Mouse (Mus musculus): ENCODE results near the gene Mcf2. TPM values are rescaled to one million over a fixed set of nuclear protein-coding genes. Genes with fewer than 3 reads are reported as not detected.
A peak's percentile ranks its signal among the peaks of the same experiment; 100 is the strongest.

Mcf2 gene
- total and polyA plus RNA-seq, 2 experiments from 2014 or later, result 2.9 to 3.2 TPM

DNA sequence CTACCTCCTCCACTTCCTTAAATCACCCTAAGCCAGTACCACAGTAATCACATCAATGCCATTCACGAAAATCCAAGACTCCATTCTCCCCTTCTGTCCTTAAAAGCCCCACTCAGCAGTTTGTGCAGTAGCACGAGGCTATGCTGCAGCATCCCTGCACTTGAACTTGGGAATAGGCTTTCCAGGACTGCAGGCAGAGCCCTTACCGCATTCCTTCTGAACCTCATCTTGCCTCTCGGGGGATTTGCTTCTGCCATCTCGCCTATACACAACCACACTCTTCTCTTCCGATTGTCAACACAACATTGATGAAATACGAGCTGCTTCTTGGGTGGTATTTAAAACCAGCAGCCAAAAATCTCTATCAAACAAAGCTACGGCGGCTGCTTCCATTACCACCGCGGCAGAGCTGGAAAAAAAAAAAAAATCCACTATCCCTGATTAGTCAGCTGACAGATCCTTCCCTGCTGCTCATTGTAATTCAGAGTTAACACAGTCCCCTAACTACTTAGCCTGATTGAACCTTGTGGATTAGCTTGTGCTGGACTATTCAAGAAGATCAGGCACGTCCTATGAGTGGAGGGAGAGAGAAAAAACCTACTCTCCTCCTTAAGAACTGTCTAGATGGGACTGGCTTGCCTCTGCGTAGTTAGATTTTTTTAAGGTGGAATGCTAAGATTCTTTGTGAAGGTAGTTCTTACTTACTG is 31.5 kb downstream of the Mcf2 start:
- 20% methylated on average over 13 of the region's 13 CpGs for WGBS
- peak overlapping the region; percentile 45 for H3K9ac ChIP-seq
- no peaks in the 10 kb centered on the region for H3K9me3 ChIP-seq (ENCODE audit: low read length)
- no peak for TF ChIP-seq CTCF (IDR thresholded peaks at IDR 0.05; ENCODE audit: low read depth)
- H3K4me3 ChIP-seq (ENCODE audit: low read depth, low read length), result peak overlapping the region; percentile 37
- H3K4me1 ChIP-seq (ENCODE audit: insufficient read depth), result no peaks in the 10 kb centered on the region
- H3K27me3 ChIP-seq (ENCODE audit: insufficient read depth, low read length), result no peaks in the 10 kb centered on the region
- DNase-seq (peak; percentile 66), ATAC-seq (peak; percentile 93)
- H3K36me3 ChIP-seq (ENCODE audit: insufficient read depth), result no peaks in the 10 kb centered on the region
- H3K4me2 ChIP-seq (ENCODE audit: low read depth), result peak overlapping the region; percentile 31
- peak overlapping the region; percentile 42 for H3K27ac ChIP-seq (ENCODE audit: low read depth, low read length)

DNA sequence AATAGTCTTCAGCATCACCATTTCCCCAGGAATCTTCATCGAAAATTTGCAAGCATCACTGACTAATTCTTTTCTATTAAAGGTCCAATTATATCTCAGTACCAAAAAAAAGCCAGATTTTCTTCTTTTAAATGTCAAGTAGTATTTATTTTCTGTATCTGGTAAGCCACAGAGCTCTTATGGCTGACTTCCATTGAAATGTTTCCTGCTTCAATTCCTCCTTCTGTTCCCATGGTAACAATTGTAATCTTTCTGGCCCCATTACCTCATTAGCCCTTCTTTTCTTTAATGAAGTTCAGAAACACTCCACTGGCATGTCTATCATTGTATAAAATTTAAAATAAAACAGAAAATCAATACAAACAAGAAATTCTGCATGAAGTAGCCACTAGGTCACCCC is 103.5 kb downstream of the Mcf2 start:
- Histone ChIP-seq H3K4me1 (ENCODE audit: insufficient read depth) (no peaks in the 10 kb centered on the region), H3K9me3 (ENCODE audit: low read length) (no peaks in the 10 kb centered on the region), H3K27me3 (ENCODE audit: insufficient read depth, low read length) (no peaks in the 10 kb centered on the region), H3K36me3 (ENCODE audit: insufficient read depth) (no peaks in the 10 kb centered on the region), H3K27ac (ENCODE audit: low read depth, low read length) (no peak overlapping the region), H3K4me2 (ENCODE audit: low read depth) (no peak overlapping the region), H3K4me3 (ENCODE audit: low read depth, low read length) (no peak overlapping the region), H3K9ac (no peak overlapping the region)
- DNase-seq (peak; percentile 4), ATAC-seq (no peak)
- TF ChIP-seq CTCF (IDR thresholded peaks at IDR 0.05; ENCODE audit: low read depth), result no peak
- WGBS, result 53% methylated on average over 1 of the region's 1 CpGs

- Histone ChIP-seq H3K27me3 (ENCODE audit: insufficient read depth, low read length) (no peaks in the 10 kb centered on the region), H3K9ac (no peak overlapping the region), H3K4me2 (ENCODE audit: low read depth) (no peak overlapping the region), H3K4me1 (ENCODE audit: insufficient read depth) (no peaks in the 10 kb centered on the region), H3K36me3 (ENCODE audit: insufficient read depth) (no peaks in the 10 kb centered on the region), H3K4me3 (ENCODE audit: low read depth, low read length) (no peak overlapping the region), H3K9me3 (ENCODE audit: low read length) (no peaks in the 10 kb centered on the region), H3K27ac (ENCODE audit: low read depth, low read length) (no peak overlapping the region)
- ATAC-seq (no peak), DNase-seq (no peak)
- WGBS, result 92% methylated on average over 9 of the region's 9 CpGs
- TF ChIP-seq CTCF (IDR thresholded peaks at IDR 0.05; ENCODE audit: low read depth), result no peak
Measured at GRCm38 (mm10) chrX:60055185-60055584, 123.7 kb downstream of the Mcf2 start.

GRCm38 (mm10) chrX:60054745-60055144 is 124.1 kb downstream of the Mcf2 start:
- whole genome bisulfite sequencing, result 100% methylated on average over 1 of the region's 1 CpGs
- H3K4me2 ChIP-seq (ENCODE audit: low read depth), result no peak overlapping the region
- no peak for ATAC-seq
- TF ChIP-seq CTCF (IDR thresholded peaks at IDR 0.05; ENCODE audit: low read depth), result no peak
- no peak overlapping the region for H3K4me3 ChIP-seq (ENCODE audit: low read depth, low read length)
- no peaks in the 10 kb centered on the region for H3K9me3 ChIP-seq (ENCODE audit: low read length)
- no peak overlapping the region for H3K27ac ChIP-seq (ENCODE audit: low read depth, low read length)
- no peaks in the 10 kb centered on the region for H3K36me3 ChIP-seq (ENCODE audit: insufficient read depth)
- no peaks in the 10 kb centered on the region for H3K27me3 ChIP-seq (ENCODE audit: insufficient read depth, low read length)
- DNase-seq, result no peak
- H3K4me1 ChIP-seq (ENCODE audit: insufficient read depth), result no peaks in the 10 kb centered on the region
- no peak overlapping the region for H3K9ac ChIP-seq

DNA sequence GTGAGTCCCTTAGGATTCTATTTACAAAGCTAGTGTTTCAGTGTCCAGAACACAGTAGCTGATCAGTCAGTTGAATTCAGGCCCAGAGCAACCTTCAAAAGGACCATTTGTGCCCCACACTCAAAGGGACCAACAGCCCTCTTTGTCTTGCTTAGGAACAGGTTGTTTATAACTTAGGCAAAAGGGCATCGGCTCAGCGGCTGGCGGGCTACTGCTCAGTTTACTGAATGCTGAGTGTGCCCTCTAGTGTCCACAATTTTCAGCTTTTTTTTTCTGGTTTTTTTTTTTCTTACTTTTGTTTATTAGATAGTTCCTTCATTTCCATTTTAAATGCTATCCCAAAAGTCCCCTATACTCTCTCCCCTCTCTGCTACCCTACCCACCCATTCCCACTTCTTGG is 152.2 kb downstream of the Mcf2 start:
- no peak for ATAC-seq
- no peak overlapping the region for H3K4me3 ChIP-seq (ENCODE audit: low read depth, low read length)
- no peaks in the 10 kb centered on the region for H3K27me3 ChIP-seq (ENCODE audit: insufficient read depth, low read length)
- no peak overlapping the region for H3K9ac ChIP-seq
- H3K9me3 ChIP-seq (ENCODE audit: low read length), result no peaks in the 10 kb centered on the region
- DNase-seq, result peak; percentile 59
- no peak overlapping the region for H3K4me2 ChIP-seq (ENCODE audit: low read depth)
- no peaks in the 10 kb centered on the region for H3K36me3 ChIP-seq (ENCODE audit: insufficient read depth)
- peak; percentile 59 for TF ChIP-seq CTCF (IDR thresholded peaks at IDR 0.05; ENCODE audit: low read depth)
- no peak overlapping the region for H3K27ac ChIP-seq (ENCODE audit: low read depth, low read length)
- 17% methylated on average over 3 of the region's 3 CpGs for WGBS
- no peaks in the 10 kb centered on the region for H3K4me1 ChIP-seq (ENCODE audit: insufficient read depth)

DNA sequence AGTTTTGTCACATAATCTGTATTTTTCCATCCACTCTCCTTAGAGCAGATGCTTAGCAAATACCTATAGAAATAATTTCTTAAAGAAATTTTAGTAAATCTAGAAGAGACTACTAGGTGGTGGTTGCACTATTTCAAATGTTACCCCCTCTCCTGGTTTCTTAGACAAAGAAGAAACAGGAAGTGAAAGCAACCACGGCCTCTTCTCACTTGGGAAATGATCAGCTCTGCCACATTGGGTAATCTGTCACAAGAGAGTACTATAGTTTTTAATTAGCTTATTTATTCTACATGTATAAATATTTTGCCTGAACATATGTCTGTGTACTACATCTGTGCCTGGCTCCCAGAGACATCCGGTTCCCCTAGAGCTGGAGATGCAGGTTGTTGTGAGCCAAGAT is 157.3 kb downstream of the Mcf2 start:
- Histone ChIP-seq H3K27ac (ENCODE audit: low read depth, low read length) (no peak overlapping the region), H3K9ac (no peak overlapping the region), H3K9me3 (ENCODE audit: low read length) (no peaks in the 10 kb centered on the region), H3K4me2 (ENCODE audit: low read depth) (no peak overlapping the region), H3K27me3 (ENCODE audit: insufficient read depth, low read length) (no peaks in the 10 kb centered on the region), H3K36me3 (ENCODE audit: insufficient read depth) (no peaks in the 10 kb centered on the region), H3K4me3 (ENCODE audit: low read depth, low read length) (no peak overlapping the region), H3K4me1 (ENCODE audit: insufficient read depth) (no peaks in the 10 kb centered on the region)
- no peak for TF ChIP-seq CTCF (IDR thresholded peaks at IDR 0.05; ENCODE audit: low read depth)
- no peak for ATAC-seq
- DNase-seq, result no peak
- 67% methylated on average over 2 of the region's 2 CpGs for WGBS

- Histone ChIP-seq H3K4me2 (ENCODE audit: low read depth) (no peak overlapping the region), H3K9me3 (ENCODE audit: low read length) (no peaks in the 10 kb centered on the region), H3K4me1 (ENCODE audit: insufficient read depth) (no peaks in the 10 kb centered on the region), H3K9ac (no peak overlapping the region), H3K27ac (ENCODE audit: low read depth, low read length) (no peak overlapping the region), H3K4me3 (ENCODE audit: low read depth, low read length) (no peak overlapping the region), H3K36me3 (ENCODE audit: insufficient read depth) (no peaks in the 10 kb centered on the region), H3K27me3 (ENCODE audit: insufficient read depth, low read length) (no peaks in the 10 kb centered on the region)
- ATAC-seq (no peak), DNase-seq (no peak)
- WGBS, result 82% methylated on average over 4 of the region's 4 CpGs
- TF ChIP-seq CTCF (IDR thresholded peaks at IDR 0.05; ENCODE audit: low read depth), result no peak
Measured at GRCm38 (mm10) chrX:60021007-60021406, 157.9 kb downstream of the Mcf2 start.
